Mouse (Mus musculus): ENCODE data around the gene Colgalt1. TPM values are rescaled to one million over a fixed set of nuclear protein-coding genes. Genes with fewer than 3 reads are reported as not detected.

Gene Colgalt1
- polyA plus RNA-seq (2016; fragmentation: Nextera tagmentation; extraction: Ambion mirVana) = 52.1 and 56.2 TPM in 2 replicates

DNA sequence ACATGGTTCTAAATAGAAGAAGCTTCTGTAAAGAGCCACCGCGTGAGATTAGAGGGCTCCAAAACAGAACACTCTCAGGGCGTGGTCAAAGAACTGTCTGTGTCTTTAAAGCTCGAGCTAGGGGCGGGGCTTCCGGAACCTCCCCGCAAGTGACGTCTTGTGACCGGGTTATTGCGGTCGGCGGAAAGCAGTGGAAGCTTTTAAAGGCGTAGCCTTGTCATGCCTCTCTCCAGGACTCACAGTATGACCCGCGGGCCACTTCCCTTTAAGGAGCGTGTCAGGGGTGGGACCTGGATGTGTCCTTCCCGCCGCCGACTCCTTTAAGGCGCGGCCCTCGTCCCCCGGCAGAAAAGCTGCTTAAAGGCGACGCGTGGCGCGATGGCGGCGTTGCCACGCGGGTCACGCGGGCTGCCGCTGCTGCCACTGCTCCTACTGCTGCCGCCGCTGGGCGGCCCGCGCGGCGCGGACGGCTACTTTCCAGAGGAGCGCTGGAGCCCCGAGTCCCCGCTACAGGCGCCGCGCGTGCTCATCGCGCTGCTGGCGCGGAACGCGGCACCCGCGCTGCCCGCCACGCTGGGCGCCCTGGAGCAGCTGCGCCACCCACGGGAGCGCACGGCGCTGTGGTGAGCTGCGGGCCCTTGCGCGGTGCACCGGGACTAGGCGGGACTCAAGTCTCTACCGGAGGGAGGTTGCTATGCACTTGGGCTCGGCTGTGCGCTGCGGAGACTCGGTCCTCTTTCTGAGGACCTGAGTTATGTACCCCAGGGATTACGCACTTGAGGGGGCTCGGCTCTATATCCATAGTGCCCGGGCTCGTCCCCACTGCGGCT is at the start of gene Colgalt1:
Colgalt1 (plus strand) TSS at position 177 of the 830 bp plus-strand sequence.
- Histone ChIP-seq H3K4me2 (replicated peaks) (peak within 1 kb of the TSS; percentile 84), H3K36me3 (peaks cover 20% of the 10 kb centered on the region), H3K9ac (replicated peaks) (peak within 1 kb of the TSS; percentile 93), H3K9me3 (no peaks in the 10 kb centered on the region), H3K27ac (replicated peaks) (peak within 1 kb of the TSS; percentile 84), H3K27me3 (no peaks in the 10 kb centered on the region), H3K4me1 (peaks cover 14% of the 10 kb centered on the region), H3K4me3 (peak within 1 kb of the TSS; percentile 95)
- ATAC-seq (ENCODE audit: low FRiP score, low read depth) = peak; percentile 99
- under 1% methylated on average over 82 of the region's 82 CpGs for WGBS

DNA sequence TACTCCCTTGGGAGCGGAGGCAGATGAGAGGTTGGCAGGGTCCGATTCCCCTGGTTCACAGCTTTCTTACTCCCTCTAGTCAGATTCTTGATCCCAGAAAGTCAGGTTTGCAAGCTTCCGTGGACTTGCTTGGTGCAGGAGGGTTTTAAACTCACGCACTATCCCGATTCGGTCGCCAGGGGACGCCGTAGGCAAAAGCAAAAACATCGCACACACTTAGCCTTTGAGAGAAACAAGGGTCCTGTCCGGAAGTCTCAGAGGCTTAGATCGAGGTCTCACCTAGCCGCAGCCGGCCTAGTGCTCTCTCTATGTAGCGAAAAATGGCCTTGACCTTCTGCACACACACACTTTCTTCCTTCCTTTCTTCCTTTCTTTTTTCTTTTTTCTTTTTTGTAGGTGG is 49.4 kb upstream of the Colgalt1 start:
- no peak overlapping the region for H3K9ac ChIP-seq (replicated peaks)
- H3K4me2 ChIP-seq (replicated peaks) = no peak overlapping the region
- H3K4me3 ChIP-seq = no peak overlapping the region
- no peak for ATAC-seq (ENCODE audit: low FRiP score, low read depth)
- peaks cover 17% of the 10 kb centered on the region for H3K4me1 ChIP-seq
- H3K27me3 ChIP-seq = peaks cover 84% of the 10 kb centered on the region
- no peaks in the 10 kb centered on the region for H3K36me3 ChIP-seq
- peaks cover 6% of the 10 kb centered on the region for H3K9me3 ChIP-seq
- H3K27ac ChIP-seq (replicated peaks) = no peak overlapping the region
- 4% methylated on average over 15 of the region's 15 CpGs for WGBS

DNA sequence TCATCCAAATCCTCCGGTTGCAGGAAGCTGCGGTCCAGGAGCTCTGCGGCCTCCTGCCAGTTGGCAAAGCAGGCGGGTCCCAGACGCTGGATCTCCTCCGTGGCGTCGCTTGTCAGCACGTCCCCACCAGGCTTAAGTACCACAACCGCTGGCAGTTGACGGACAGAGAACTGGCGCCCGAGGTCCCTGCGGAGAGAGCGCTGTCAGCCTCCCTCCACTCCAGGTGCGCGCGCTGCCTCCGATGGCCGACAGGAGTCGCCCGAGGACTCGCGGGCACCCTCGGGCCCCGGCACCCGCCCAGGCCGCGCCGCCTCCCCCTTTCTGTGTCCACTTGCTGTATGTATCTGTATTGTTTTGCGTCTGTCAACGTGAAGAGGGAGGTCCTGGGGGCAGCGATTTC is 48.0 kb upstream of the Colgalt1 start:
- no peak overlapping the region for H3K27ac ChIP-seq (replicated peaks)
- peak overlapping the region; percentile 35; the same call in 1 of the 2 replicates for H3K9ac ChIP-seq (replicated peaks)
- H3K4me2 ChIP-seq (replicated peaks) = peak overlapping the region; percentile 39
- peaks cover 17% of the 10 kb centered on the region for H3K4me1 ChIP-seq
- H3K9me3 ChIP-seq = peaks cover 6% of the 10 kb centered on the region
- H3K4me3 ChIP-seq = peak overlapping the region; percentile 17; the same call in 1 of the 2 replicates
- peak; percentile 53 for ATAC-seq (ENCODE audit: low FRiP score, low read depth)
- no peaks in the 10 kb centered on the region for H3K36me3 ChIP-seq
- H3K27me3 ChIP-seq = peaks cover 81% of the 10 kb centered on the region
- 1% methylated on average over 33 of the region's 33 CpGs for WGBS

DNA sequence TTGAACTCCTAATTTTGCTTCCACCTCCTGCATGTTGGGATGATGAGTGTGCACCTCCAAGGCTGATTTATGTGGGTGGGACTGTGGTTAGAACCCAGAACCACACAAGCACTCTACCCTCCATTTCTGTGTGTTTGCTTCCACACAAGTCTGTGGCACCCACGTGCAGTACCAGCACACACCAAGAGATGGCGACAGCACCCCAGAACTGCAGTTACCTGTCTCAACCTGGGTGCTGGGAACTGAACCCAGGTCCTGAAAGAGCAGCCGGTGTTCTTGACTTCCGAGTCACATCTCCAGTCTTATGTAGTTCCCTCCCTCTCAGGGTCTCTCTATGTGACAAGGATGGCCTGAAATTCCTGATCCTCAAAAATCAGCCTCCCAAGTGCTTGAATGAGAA is 46.8 kb upstream of the Colgalt1 start:
- WGBS = 85% methylated on average over 4 of the region's 4 CpGs
- no peak for ATAC-seq (ENCODE audit: low FRiP score, low read depth)
- H3K4me3 ChIP-seq = no peak overlapping the region
- no peaks in the 10 kb centered on the region for H3K36me3 ChIP-seq
- no peak overlapping the region for H3K9ac ChIP-seq (replicated peaks)
- peaks cover 16% of the 10 kb centered on the region for H3K4me1 ChIP-seq
- peaks cover 6% of the 10 kb centered on the region for H3K9me3 ChIP-seq
- H3K27ac ChIP-seq (replicated peaks) = no peak overlapping the region
- no peak overlapping the region for H3K4me2 ChIP-seq (replicated peaks)
- peaks cover 80% of the 10 kb centered on the region for H3K27me3 ChIP-seq

DNA sequence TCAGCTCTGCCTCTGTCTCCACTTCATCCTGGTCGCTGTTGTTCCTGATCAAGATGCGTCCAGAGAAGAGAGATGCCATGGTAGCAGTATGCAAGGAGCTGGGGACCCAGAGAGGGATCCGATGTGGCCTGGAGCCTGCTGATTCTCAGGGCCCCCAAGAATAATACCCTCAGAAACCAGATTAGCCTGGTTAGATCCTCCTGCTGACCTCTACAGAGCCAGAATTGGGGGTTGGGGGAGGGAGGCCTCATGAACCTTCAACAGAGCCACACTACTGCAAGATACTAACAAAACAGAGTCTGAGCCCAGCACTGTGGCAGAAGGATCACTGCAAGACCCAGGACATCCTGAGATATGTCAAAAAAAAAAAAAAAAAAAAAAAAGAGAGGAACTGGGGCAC is 44.3 kb upstream of the Colgalt1 start, which contains the start of gene Nxnl1:
Nxnl1 (minus strand) TSS at position 101 of the 400 bp plus-strand sequence.
- Histone ChIP-seq H3K36me3 (no peaks in the 10 kb centered on the region), H3K4me1 (peaks cover 30% of the 10 kb centered on the region), H3K9ac (replicated peaks) (no peak within 1 kb of the TSS), H3K27me3 (peaks cover 62% of the 10 kb centered on the region), H3K27ac (replicated peaks) (no peak within 1 kb of the TSS), H3K4me3 (no peak within 1 kb of the TSS), H3K4me2 (replicated peaks) (no peak within 1 kb of the TSS), H3K9me3 (peaks cover 6% of the 10 kb centered on the region)
- 61% methylated on average over 3 of the region's 3 CpGs for WGBS
- ATAC-seq (ENCODE audit: low FRiP score, low read depth) = no peak

DNA sequence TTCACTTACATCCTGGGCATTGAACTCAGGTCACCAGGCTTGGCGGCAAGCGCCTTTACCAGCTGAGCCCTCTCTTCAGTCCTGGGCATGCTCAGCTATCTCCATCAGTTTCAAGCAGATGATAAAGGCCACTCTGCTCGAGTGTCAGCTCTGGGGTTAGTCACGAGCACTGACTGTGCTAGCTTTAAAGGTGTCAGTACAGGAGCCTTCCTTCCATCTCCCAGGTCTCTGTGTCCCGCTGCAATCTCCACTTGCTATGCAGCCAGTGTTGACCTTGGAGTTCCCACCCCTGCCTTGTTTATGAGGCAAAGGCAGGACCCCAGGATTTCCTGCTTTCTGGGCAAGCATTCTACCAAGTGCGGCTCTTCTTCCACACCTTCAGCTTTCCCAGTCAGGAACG is 43.2 kb upstream of the Colgalt1 start:
- WGBS = 74% methylated on average over 7 of the region's 7 CpGs
- H3K4me1 ChIP-seq = peaks cover 35% of the 10 kb centered on the region
- no peak overlapping the region for H3K9ac ChIP-seq (replicated peaks)
- no peak overlapping the region for H3K4me2 ChIP-seq (replicated peaks)
- no peak overlapping the region for H3K27ac ChIP-seq (replicated peaks)
- H3K9me3 ChIP-seq = peaks cover 6% of the 10 kb centered on the region
- H3K36me3 ChIP-seq = no peaks in the 10 kb centered on the region
- H3K27me3 ChIP-seq = peaks cover 51% of the 10 kb centered on the region
- ATAC-seq (ENCODE audit: low FRiP score, low read depth) = no peak
- H3K4me3 ChIP-seq = no peak overlapping the region

DNA sequence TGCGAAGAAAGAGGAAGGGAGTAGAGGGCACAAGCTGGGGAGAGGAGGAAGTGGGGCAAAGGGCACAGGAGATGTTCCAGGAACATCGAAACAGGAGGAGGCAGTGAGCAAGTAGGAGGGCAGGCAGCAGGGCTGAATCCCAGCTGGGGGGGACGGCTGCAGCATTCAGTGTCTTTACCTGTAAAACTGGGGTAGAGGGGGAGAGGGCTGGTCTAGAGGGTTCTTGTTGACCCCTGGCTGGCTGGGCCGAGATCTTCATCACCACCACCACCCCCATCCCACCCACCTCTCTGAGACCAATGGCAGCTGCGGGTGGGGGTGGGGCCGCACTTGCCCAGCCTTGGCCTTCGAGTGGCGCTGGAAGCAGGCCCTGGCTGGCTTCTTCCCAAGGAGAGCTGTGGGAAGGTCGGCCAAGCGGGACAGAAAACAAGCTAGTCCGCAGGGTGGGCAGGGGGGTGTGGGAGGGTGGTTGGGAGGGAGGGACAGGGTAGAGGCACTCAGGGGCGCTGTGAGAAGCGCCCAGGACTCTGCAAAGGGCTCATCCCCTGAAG is 42.3 kb upstream of the Colgalt1 start, which contains the start of gene Slc27a1:
Slc27a1 (plus strand) TSS at position 496 of the 551 bp plus-strand sequence.
- peak within 1 kb of the TSS; percentile 53 for H3K9ac ChIP-seq (replicated peaks)
- no peaks in the 10 kb centered on the region for H3K36me3 ChIP-seq
- H3K4me1 ChIP-seq = peaks cover 34% of the 10 kb centered on the region
- peaks cover 6% of the 10 kb centered on the region for H3K9me3 ChIP-seq
- peaks cover 46% of the 10 kb centered on the region for H3K27me3 ChIP-seq
- no peak for ATAC-seq (ENCODE audit: low FRiP score, low read depth)
- H3K27ac ChIP-seq (replicated peaks) = peak within 1 kb of the TSS; percentile 58
- peak within 1 kb of the TSS; percentile 66 for H3K4me3 ChIP-seq
- WGBS = 14% methylated on average over 13 of the region's 13 CpGs
- peak within 1 kb of the TSS; percentile 67 for H3K4me2 ChIP-seq (replicated peaks)

DNA sequence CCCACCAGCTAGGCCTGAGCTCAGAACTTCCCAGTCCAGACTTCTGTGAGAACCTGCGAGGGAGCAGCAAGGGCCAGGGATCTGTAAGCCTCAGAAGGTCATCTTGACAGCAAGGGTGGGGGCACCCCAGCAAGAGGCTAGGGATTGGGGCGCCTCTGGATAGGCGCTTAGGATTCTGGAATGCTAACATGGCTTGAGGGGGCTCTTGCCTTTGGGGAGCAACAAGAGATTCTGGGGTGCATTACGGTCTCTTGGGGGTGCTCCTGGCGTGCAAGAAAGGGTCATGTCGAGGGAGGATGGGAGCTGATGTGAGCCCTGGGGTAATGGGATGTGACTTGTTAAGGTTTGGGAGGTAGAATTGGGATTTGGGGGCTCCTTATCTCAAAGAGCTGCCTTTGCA is 41.9 kb upstream of the Colgalt1 start:
- peaks cover 34% of the 10 kb centered on the region for H3K4me1 ChIP-seq
- peak overlapping the region; percentile 66 for H3K4me3 ChIP-seq
- H3K27me3 ChIP-seq = peaks cover 44% of the 10 kb centered on the region
- peaks cover 5% of the 10 kb centered on the region for H3K9me3 ChIP-seq
- 20% methylated on average over 6 of the region's 6 CpGs for WGBS
- H3K4me2 ChIP-seq (replicated peaks) = peak overlapping the region; percentile 67
- no peak for ATAC-seq (ENCODE audit: low FRiP score, low read depth)
- H3K9ac ChIP-seq (replicated peaks) = no peak overlapping the region; the same call in 1 of the 2 replicates
- H3K36me3 ChIP-seq = no peaks in the 10 kb centered on the region
- peak overlapping the region; percentile 58 for H3K27ac ChIP-seq (replicated peaks)

DNA sequence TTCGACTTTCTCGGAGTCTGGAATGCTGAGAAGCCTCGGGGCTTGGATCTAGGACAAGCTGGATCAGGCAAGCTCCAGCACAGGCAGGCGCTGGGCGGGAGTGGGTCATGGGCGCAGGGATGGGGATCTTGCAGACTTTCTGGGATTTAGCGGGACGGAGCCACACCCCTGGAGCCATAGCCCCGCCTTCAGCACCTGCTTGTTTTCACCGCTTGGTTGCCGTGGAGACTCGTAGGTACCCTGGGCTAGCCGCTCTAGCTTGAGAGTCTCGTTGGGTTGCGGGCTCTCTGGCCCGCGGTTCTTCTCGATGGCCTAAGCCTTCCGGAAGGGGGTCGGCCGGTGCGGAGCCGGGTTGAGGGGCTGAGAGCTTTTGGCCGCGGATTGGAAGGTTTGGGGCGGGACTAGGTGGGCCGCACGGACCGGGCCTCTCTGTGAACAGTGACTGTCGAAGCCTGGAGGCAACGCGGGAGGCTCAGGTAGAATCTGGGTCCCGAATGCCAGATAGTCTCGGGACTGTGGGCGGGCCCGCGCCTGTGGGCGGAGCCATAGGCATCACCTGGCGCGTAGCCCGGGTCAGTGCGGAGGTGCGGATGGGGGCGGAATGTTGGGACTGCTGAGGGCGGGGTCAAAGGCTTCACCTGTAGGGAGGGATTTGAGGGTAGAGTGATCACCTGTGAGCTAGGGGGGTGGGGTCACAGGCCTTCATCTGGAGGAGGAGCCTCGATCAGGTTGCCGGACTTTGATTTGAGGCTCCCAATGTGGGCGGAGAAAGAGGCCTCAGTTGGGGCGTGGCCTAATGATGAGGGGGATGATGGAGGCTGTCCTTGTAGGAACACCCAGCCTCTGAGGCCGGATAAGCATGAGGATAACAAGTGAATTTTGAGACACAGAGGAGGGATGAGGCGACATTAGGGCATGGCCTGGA is 41.2 kb upstream of the Colgalt1 start:
- Histone ChIP-seq H3K9me3 (no peaks in the 10 kb centered on the region), H3K4me3 (peak overlapping the region; percentile 66), H3K36me3 (no peaks in the 10 kb centered on the region), H3K9ac (replicated peaks) (peak overlapping the region; percentile 58), H3K4me2 (replicated peaks) (peak overlapping the region; percentile 67), H3K4me1 (peaks cover 34% of the 10 kb centered on the region), H3K27ac (replicated peaks) (peak overlapping the region; percentile 58), H3K27me3 (peaks cover 42% of the 10 kb centered on the region)
- ATAC-seq (ENCODE audit: low FRiP score, low read depth) = peak; percentile 81
- WGBS = under 1% methylated on average over 51 of the region's 51 CpGs

DNA sequence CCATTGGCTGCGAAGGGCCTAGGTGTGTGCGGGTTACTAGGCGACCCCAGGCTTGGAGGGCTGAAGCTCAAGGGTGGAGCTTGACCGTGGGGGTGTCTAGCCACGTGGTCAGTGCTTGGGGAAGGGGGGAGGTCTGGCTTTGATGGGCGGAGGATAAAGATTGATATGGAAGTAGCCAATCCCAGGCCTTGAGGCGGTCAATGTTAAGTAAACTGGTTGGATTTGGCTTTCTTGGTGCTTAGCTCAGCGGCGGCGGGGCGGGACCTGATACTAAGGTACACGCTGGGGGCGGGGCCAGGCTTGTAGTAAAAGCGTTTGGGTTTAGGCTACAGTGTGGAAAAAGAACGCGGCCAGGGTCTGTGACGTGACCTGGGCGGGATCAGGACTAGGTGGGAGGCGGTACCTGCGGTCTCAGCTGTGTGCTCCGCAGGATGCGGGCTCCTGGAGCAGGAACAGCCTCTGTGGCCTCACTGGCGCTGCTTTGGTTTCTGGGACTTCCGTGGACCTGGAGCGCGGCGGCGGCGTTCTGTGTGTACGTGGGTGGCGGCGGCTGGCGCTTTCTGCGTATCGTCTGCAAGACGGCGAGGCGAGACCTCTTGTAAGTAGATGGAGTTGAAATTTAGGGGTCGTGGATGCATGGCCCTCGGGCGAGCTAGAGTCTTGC is 40.4 kb upstream of the Colgalt1 start:
- Histone ChIP-seq H3K36me3 (no peaks in the 10 kb centered on the region), H3K4me2 (replicated peaks) (peak overlapping the region; percentile 67), H3K9ac (replicated peaks) (peak overlapping the region; percentile 58), H3K4me1 (peaks cover 34% of the 10 kb centered on the region), H3K27me3 (peaks cover 41% of the 10 kb centered on the region), H3K4me3 (peak overlapping the region; percentile 66), H3K27ac (replicated peaks) (peak overlapping the region; percentile 58; the same call in 1 of the 2 replicates), H3K9me3 (no peaks in the 10 kb centered on the region)
- WGBS = 1% methylated on average over 41 of the region's 41 CpGs
- ATAC-seq (ENCODE audit: low FRiP score, low read depth) = peak; percentile 85

DNA sequence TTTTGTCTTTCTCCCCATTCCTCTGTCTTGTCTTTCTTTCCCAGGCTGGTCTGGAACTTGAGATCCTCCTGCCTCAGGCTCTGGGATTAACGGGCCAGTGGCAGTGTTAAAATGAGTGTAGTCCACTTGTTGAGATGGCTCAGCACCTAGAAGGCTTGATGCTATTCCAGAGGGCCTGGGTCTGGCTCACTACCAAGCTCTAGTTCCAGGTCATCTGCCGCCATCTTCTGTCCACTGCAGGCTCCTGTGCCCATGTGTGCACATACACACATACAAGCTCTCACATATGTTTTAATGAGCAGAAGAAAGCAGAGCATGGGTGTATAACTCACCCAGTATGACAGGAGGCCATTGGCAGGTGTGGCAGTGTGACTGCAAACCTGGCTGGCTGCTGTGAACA is 38.7 kb upstream of the Colgalt1 start:
- Histone ChIP-seq H3K4me1 (peaks cover 34% of the 10 kb centered on the region), H3K27me3 (peaks cover 29% of the 10 kb centered on the region), H3K27ac (replicated peaks) (no peak overlapping the region), H3K4me2 (replicated peaks) (no peak overlapping the region), H3K4me3 (no peak overlapping the region), H3K9ac (replicated peaks) (no peak overlapping the region), H3K36me3 (no peaks in the 10 kb centered on the region), H3K9me3 (no peaks in the 10 kb centered on the region)
- 90% methylated on average over 2 of the region's 2 CpGs for WGBS
- no peak for ATAC-seq (ENCODE audit: low FRiP score, low read depth)

Measured in midbrain, embryonic 12.5 days (tissue).